In the genomic region with DNA sequence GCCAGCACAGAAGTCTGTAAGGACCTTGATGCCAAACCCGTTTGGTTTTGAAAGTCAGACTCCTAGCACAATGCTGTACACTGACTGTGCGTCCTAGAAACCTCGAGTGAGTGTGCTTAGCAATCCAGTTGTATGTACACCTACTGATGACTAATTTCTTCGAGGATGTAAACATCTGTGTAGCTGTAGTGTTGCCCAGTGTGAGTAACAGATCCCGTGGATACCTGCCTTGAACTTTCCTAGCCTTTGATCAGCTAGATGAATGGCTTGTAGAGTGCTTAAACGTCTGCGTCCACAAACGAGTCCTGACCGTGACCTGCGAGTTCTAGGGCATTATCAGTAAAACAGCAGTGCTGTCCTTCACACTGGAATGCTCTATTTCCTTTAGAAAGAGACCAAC, we compare ENCODE assay signal across 8 mouse cellular contexts. TPM values are rescaled to one million over a fixed set of nuclear protein-coding genes. Genes with fewer than 3 reads are reported as not detected.
DNase-seq lines count a peak whose midpoint lies in the region; ATAC-seq and TF ChIP-seq lines count a peak whose summit lies in the region.

No protein-coding gene starts in this region.

- peaks cover 13% of the 10 kb centered on the region for H3K4me1 ChIP-seq in cortical plate, adult 2 months (ENCODE audit: control insufficient read depth, insufficient read depth, low read length)
- peaks cover 24% of the 10 kb centered on the region for H3K4me1 ChIP-seq in intestine, embryonic 16.5 days (ENCODE audit: control insufficient read depth, insufficient read depth, low read length)
- H3K4me1 ChIP-seq in neural tube, embryonic 14.5 days (ENCODE audit: control insufficient read depth, insufficient read depth, low read length), result peaks cover 34% of the 10 kb centered on the region

- no peak for ATAC-seq in intestine, embryonic 16.5 days
- no peak for ATAC-seq in neural tube, embryonic 14.5 days (ENCODE audit: low read depth)

- no peaks in the 10 kb centered on the region for H3K9me3 ChIP-seq in intestine, embryonic 16.5 days (ENCODE audit: control insufficient read depth, low read length)
- H3K9me3 ChIP-seq in neural tube, embryonic 14.5 days (ENCODE audit: control insufficient read depth, low read length), result no peaks in the 10 kb centered on the region

- no peaks in the 10 kb centered on the region for H3K27me3 ChIP-seq in intestine, embryonic 16.5 days (replicated peaks; ENCODE audit: control insufficient read depth, insufficient read depth, low read length)
- no peaks in the 10 kb centered on the region for H3K27me3 ChIP-seq in neural tube, embryonic 14.5 days (ENCODE audit: control insufficient read depth, insufficient read depth, low read length)

- no peaks in the 10 kb centered on the region for H3K36me3 ChIP-seq in intestine, embryonic 16.5 days (ENCODE audit: control insufficient read depth, insufficient read depth, low read length)
- H3K36me3 ChIP-seq in neural tube, embryonic 14.5 days (ENCODE audit: control insufficient read depth, insufficient read depth, low read length), result no peaks in the 10 kb centered on the region

- peak overlapping the region; percentile 84 for H3K4me2 ChIP-seq in intestine, embryonic 16.5 days (ENCODE audit: low read depth, low read length)
- peak overlapping the region; percentile 96 for H3K4me2 ChIP-seq in neural tube, embryonic 14.5 days (ENCODE audit: low read depth, low read length)

- DNase-seq in left cerebral cortex, adult 2 months (ENCODE audit: extremely low spot score in 1 of 2, low spot score in 2 of 2), result no peak
- DNase-seq in left cerebral cortex, postnatal 36 days (ENCODE audit: low spot score in 2 of 2), result no peak
- no peak for DNase-seq in layer of hippocampus, adult 11-12 months (ENCODE audit: low spot score)
- DNase-seq in gastrocnemius, adult 8-10 months (ENCODE audit: low spot score in 2 of 2), result no peak
- DNase-seq in cerebellum, postnatal 36 days, result no peak

- TF ChIP-seq CTCF in left cerebral cortex, adult 2 months (IDR thresholded peaks at IDR 0.05), result no peak
- no peak for TF ChIP-seq CTCF in cortical plate, adult 2 months (IDR thresholded peaks at IDR 0.05; ENCODE audit: extremely low read depth, insufficient read depth, low read length)

- WGBS in intestine, embryonic 16.5 days, result 14% methylated on average over 10 of the region's 10 CpGs
- WGBS in neural tube, embryonic 14.5 days, result 26% methylated on average over 10 of the region's 10 CpGs

- peak overlapping the region; percentile 98 for H3K9ac ChIP-seq in intestine, embryonic 16.5 days (ENCODE audit: low read depth, low read length)
- H3K9ac ChIP-seq in neural tube, embryonic 14.5 days (replicated peaks; ENCODE audit: low read depth, low read length), result peak overlapping the region; percentile 99

- no peak overlapping the region; the same call in 1 of the 2 replicates for H3K27ac ChIP-seq in left cerebral cortex, adult 2 months
- H3K27ac ChIP-seq in cortical plate, adult 2 months (ENCODE audit: insufficient read depth, low read length), result no peak overlapping the region
- no peak overlapping the region for H3K27ac ChIP-seq in intestine, embryonic 16.5 days (ENCODE audit: low read length)
- H3K27ac ChIP-seq in neural tube, embryonic 14.5 days (ENCODE audit: low read depth, low read length), result no peak overlapping the region

- H3K4me3 ChIP-seq in left cerebral cortex, adult 2 months, result peak overlapping the region; percentile 88
- peak overlapping the region; percentile 74 for H3K4me3 ChIP-seq in cortical plate, adult 2 months (ENCODE audit: insufficient read depth, low read length)
- H3K4me3 ChIP-seq in intestine, embryonic 16.5 days (ENCODE audit: low read length), result peak overlapping the region; percentile 93
- peak overlapping the region; percentile 95 for H3K4me3 ChIP-seq in neural tube, embryonic 14.5 days (ENCODE audit: low read depth, low read length)

- intact Hi-C loops in left cerebral cortex, adult 2 months (cut with DNase I), result no loop called here
- intact Hi-C loops in left cerebral cortex, postnatal 36 days (cut with DNase I), result loop anchor here (5.0 kb wide), 1 partner anchor 43 kb away; the partner anchor contains the start of genes Armt1 and Rmnd1

- no peak for TF ChIP-seq POLR2A in cortical plate, adult 2 months (IDR thresholded peaks at IDR 0.05; ENCODE audit: extremely low read depth, insufficient read depth, low read length)

RNA-seq across cellular contexts. Expression of gene Zbtb2, which starts 1.1 kb away (rescaled TPM):
- 10 to 100 TPM in 1 of 2 experiments, 1 to 10 TPM in 1; 9.8 to 12.2 TPM for total RNA-seq in left cerebral cortex, adult 2 months (2021)
- total RNA-seq in left cerebral cortex, postnatal 36 days (2021), result 10 to 100 TPM; 10.0 to 11.5 TPM
- polyA plus RNA-seq in cortical plate, adult 2 months (2012; rRNA removed), result 7.8 and 7.9 TPM in 2 replicates
- polyA plus RNA-seq in intestine, embryonic 16.5 days (2015; fragmentation: Nextera tagmentation; extraction: Ambion mirVana), result 10.8 and 10.9 TPM in 2 replicates
- 12.9 and 17.9 TPM in 2 replicates for polyA plus RNA-seq in neural tube, embryonic 14.5 days (2014; fragmentation: Nextera tagmentation; extraction: Ambion mirVana)
- 1 to 10 TPM; 4.5 to 6.0 (median 5.2) TPM for total RNA-seq in gastrocnemius, adult 8-10 months (2022)

RNA-seq across cellular contexts. Expression of gene Rmnd1, which starts 43.2 kb away (rescaled TPM):
- 10 to 100 TPM; 38.2 to 39.2 TPM for total RNA-seq in left cerebral cortex, adult 2 months (2021)
- 10 to 100 TPM; 28.9 to 48.9 TPM for total RNA-seq in left cerebral cortex, postnatal 36 days (2021)
- 109 and 118 TPM in 2 replicates for polyA plus RNA-seq in cortical plate, adult 2 months (2012; rRNA removed)
- 53.9 and 58.3 TPM in 2 replicates for polyA plus RNA-seq in intestine, embryonic 16.5 days (2015; fragmentation: Nextera tagmentation; extraction: Ambion mirVana)
- polyA plus RNA-seq in neural tube, embryonic 14.5 days (2014; fragmentation: Nextera tagmentation; extraction: Ambion mirVana), result 52.1 and 54.2 TPM in 2 replicates
- 10 to 100 TPM; 26.1 to 35.1 (median 30.8) TPM for total RNA-seq in gastrocnemius, adult 8-10 months (2022)

RNA-seq across cellular contexts. Expression of gene Armt1, which starts 43.2 kb away (rescaled TPM):
- 10 to 100 TPM; 21.0 to 21.8 TPM for total RNA-seq in left cerebral cortex, adult 2 months (2021)
- 10 to 100 TPM; 20.7 to 22.4 TPM for total RNA-seq in left cerebral cortex, postnatal 36 days (2021)
- 21.1 and 22.6 TPM in 2 replicates for polyA plus RNA-seq in cortical plate, adult 2 months (2012; rRNA removed)
- 16.0 and 16.4 TPM in 2 replicates for polyA plus RNA-seq in intestine, embryonic 16.5 days (2015; fragmentation: Nextera tagmentation; extraction: Ambion mirVana)
- 10.6 and 16.7 TPM in 2 replicates for polyA plus RNA-seq in neural tube, embryonic 14.5 days (2014; fragmentation: Nextera tagmentation; extraction: Ambion mirVana)
- total RNA-seq in gastrocnemius, adult 8-10 months (2022), result 10 to 100 TPM; 14.1 to 16.1 (median 15.7) TPM
